Mouse (Mus musculus): Measurements from ENCODE around the gene Prpsap1. TPM values are rescaled to one million over a fixed set of nuclear protein-coding genes. Genes with fewer than 3 reads are reported as not detected.
"Not testable (repeated sequence)": the region's sequence is repeated elsewhere in the genome, so short reads cannot be mapped to it uniquely, and the experiment has no call there.

The Prpsap1 gene
- polyA plus RNA-seq, 1 experiment = 129 TPM

- TF ChIP-seq CTCF (IDR thresholded peaks at IDR 0.05; ENCODE audit: borderline replicate concordance, insufficient read depth, low read depth, low read length) = peak; percentile 59; the same call in 1 of the 2 replicates
- TF ChIP-seq POLR2A (IDR thresholded peaks at IDR 0.05; ENCODE audit: borderline replicate concordance, insufficient read depth, low read length) = no peak
- Histone ChIP-seq H3K4me3 (replicated peaks; ENCODE audit: insufficient read depth, low read depth, low read length) (no peak overlapping the region), H3K27ac (ENCODE audit: insufficient read depth, low read length) (no peak overlapping the region), H3K27me3 (ENCODE audit: control insufficient read depth, insufficient read depth, low read length) (no peaks in the 10 kb centered on the region), H3K4me1 (ENCODE audit: control insufficient read depth, insufficient read depth, low read length) (peaks cover 10% of the 10 kb centered on the region)
- WGBS = 2% methylated on average over 7 of the region's 7 CpGs
- peak; percentile 45 to 62 for DNase-seq
Measured at GRCm38 (mm10) chr11:116501005-116501746, 7.2 kb upstream of the Prpsap1 start.

GRCm38 (mm10) chr11:116499018-116499417, 5.0 kb upstream of the Prpsap1 start:
- peaks cover 3% of the 10 kb centered on the region; the same call in 1 of the 2 replicates for H3K4me1 ChIP-seq (ENCODE audit: control insufficient read depth, insufficient read depth, low read length)
- TF ChIP-seq POLR2A (IDR thresholded peaks at IDR 0.05; ENCODE audit: borderline replicate concordance, insufficient read depth, low read length) = no peak
- no peak for TF ChIP-seq CTCF (IDR thresholded peaks at IDR 0.05; ENCODE audit: borderline replicate concordance, insufficient read depth, low read depth, low read length)
- H3K4me3 ChIP-seq (replicated peaks; ENCODE audit: insufficient read depth, low read depth, low read length) = no peak overlapping the region
- H3K27ac ChIP-seq (ENCODE audit: insufficient read depth, low read length) = no peak overlapping the region
- no peak for DNase-seq
- no peaks in the 10 kb centered on the region for H3K27me3 ChIP-seq (ENCODE audit: control insufficient read depth, insufficient read depth, low read length)
- WGBS = 53% methylated on average over 6 of the region's 6 CpGs

GRCm38 (mm10) chr11:116498596-116498995, 4.6 kb upstream of the Prpsap1 start:
- H3K4me3 ChIP-seq (replicated peaks; ENCODE audit: insufficient read depth, low read depth, low read length) = no peak overlapping the region
- no peak for DNase-seq
- TF ChIP-seq CTCF (IDR thresholded peaks at IDR 0.05; ENCODE audit: borderline replicate concordance, insufficient read depth, low read depth, low read length) (no peak), POLR2A (IDR thresholded peaks at IDR 0.05; ENCODE audit: borderline replicate concordance, insufficient read depth, low read length) (no peak)
- peaks cover 3% of the 10 kb centered on the region; the same call in 1 of the 2 replicates for H3K4me1 ChIP-seq (ENCODE audit: control insufficient read depth, insufficient read depth, low read length)
- H3K27me3 ChIP-seq (ENCODE audit: control insufficient read depth, insufficient read depth, low read length) = no peaks in the 10 kb centered on the region
- H3K27ac ChIP-seq (ENCODE audit: insufficient read depth, low read length) = no peak overlapping the region
- 35% methylated on average over 34 of the region's 34 CpGs for WGBS

GRCm38 (mm10) chr11:116497313-116497712, 3.3 kb upstream of the Prpsap1 start:
- Histone ChIP-seq H3K4me3 (replicated peaks; ENCODE audit: insufficient read depth, low read depth, low read length) (no peak overlapping the region), H3K27me3 (ENCODE audit: control insufficient read depth, insufficient read depth, low read length) (no peaks in the 10 kb centered on the region), H3K27ac (ENCODE audit: insufficient read depth, low read length) (no peak overlapping the region), H3K4me1 (ENCODE audit: control insufficient read depth, insufficient read depth, low read length) (peaks cover 3% of the 10 kb centered on the region; the same call in 1 of the 2 replicates)
- 95% methylated on average over 4 of the region's 4 CpGs for WGBS
- no peak for TF ChIP-seq POLR2A (IDR thresholded peaks at IDR 0.05; ENCODE audit: borderline replicate concordance, insufficient read depth, low read length)
- no peak for DNase-seq

- Histone ChIP-seq H3K27ac (ENCODE audit: insufficient read depth, low read length) (no peak overlapping the region), H3K4me1 (ENCODE audit: control insufficient read depth, insufficient read depth, low read length) (no peaks in the 10 kb centered on the region), H3K27me3 (ENCODE audit: control insufficient read depth, insufficient read depth, low read length) (no peaks in the 10 kb centered on the region), H3K4me3 (replicated peaks; ENCODE audit: insufficient read depth, low read depth, low read length) (no peak overlapping the region)
- TF ChIP-seq POLR2A (IDR thresholded peaks at IDR 0.05; ENCODE audit: borderline replicate concordance, insufficient read depth, low read length) (no peak), CTCF (IDR thresholded peaks at IDR 0.05; ENCODE audit: borderline replicate concordance, insufficient read depth, low read depth, low read length) (no peak)
- 39% methylated on average over 13 of the region's 13 CpGs for WGBS
- no peak for DNase-seq
Measured at GRCm38 (mm10) chr11:116494474-116495174, 622 bp upstream of the Prpsap1 start.

- H3K27ac ChIP-seq (ENCODE audit: insufficient read depth, low read length) = no peak overlapping the region
- TF ChIP-seq CTCF (IDR thresholded peaks at IDR 0.05; ENCODE audit: borderline replicate concordance, insufficient read depth, low read depth, low read length) = no peak
- TF ChIP-seq POLR2A (IDR thresholded peaks at IDR 0.05; ENCODE audit: borderline replicate concordance, insufficient read depth, low read length) = no peak
- no peaks in the 10 kb centered on the region for H3K4me1 ChIP-seq (ENCODE audit: control insufficient read depth, insufficient read depth, low read length)
- DNase-seq = no peak
- no peaks in the 10 kb centered on the region for H3K27me3 ChIP-seq (ENCODE audit: control insufficient read depth, insufficient read depth, low read length)
- H3K4me3 ChIP-seq (replicated peaks; ENCODE audit: insufficient read depth, low read depth, low read length) = no peak overlapping the region
- 79% methylated on average over 5 of the region's 5 CpGs for WGBS
Measured at GRCm38 (mm10) chr11:116493191-116493590, 811 bp downstream of the Prpsap1 start.

- not testable (repeated sequence) for H3K27me3 ChIP-seq (ENCODE audit: control insufficient read depth, insufficient read depth, low read length); H3K27ac ChIP-seq (ENCODE audit: insufficient read depth, low read length); H3K4me3 ChIP-seq (replicated peaks; ENCODE audit: insufficient read depth, low read depth, low read length); H3K4me1 ChIP-seq (ENCODE audit: control insufficient read depth, insufficient read depth, low read length); DNase-seq
- WGBS = 79% methylated on average over 1 of the region's 1 CpGs
Measured at GRCm38 (mm10) chr11:116492507-116492906, 1.5 kb downstream of the Prpsap1 start.

- Histone ChIP-seq H3K27me3 (ENCODE audit: control insufficient read depth, insufficient read depth, low read length) (no peaks in the 10 kb centered on the region), H3K27ac (ENCODE audit: insufficient read depth, low read length) (no peak overlapping the region), H3K4me1 (ENCODE audit: control insufficient read depth, insufficient read depth, low read length) (no peaks in the 10 kb centered on the region), H3K4me3 (replicated peaks; ENCODE audit: insufficient read depth, low read depth, low read length) (no peak overlapping the region)
- DNase-seq = no peak
- TF ChIP-seq POLR2A (IDR thresholded peaks at IDR 0.05; ENCODE audit: borderline replicate concordance, insufficient read depth, low read length) (no peak), CTCF (IDR thresholded peaks at IDR 0.05; ENCODE audit: borderline replicate concordance, insufficient read depth, low read depth, low read length) (no peak)
- 58% methylated on average over 6 of the region's 6 CpGs for whole genome bisulfite sequencing
Measured at GRCm38 (mm10) chr11:116491338-116491737, 2.7 kb downstream of the Prpsap1 start.
